Mouse (Mus musculus): ENCODE results near the gene Lmnb2. TPM values are rescaled to one million over a fixed set of nuclear protein-coding genes. Genes with fewer than 3 reads are reported as not detected.

Lmnb2 gene
- polyA plus RNA-seq, 1 experiment from 2014 or later: 59.3 TPM

GRCm38 (mm10) chr10:80881301-80881700 lies 36.7 kb downstream of the Lmnb2 start:
- WGBS: 28% methylated on average over 10 of the region's 10 CpGs
- H3K4me2 ChIP-seq: no peak overlapping the region
- ATAC-seq (replicated peaks; ENCODE audit: low FRiP score): no peak
- no peak overlapping the region for H3K4me3 ChIP-seq (replicated peaks)
- no peak overlapping the region for H3K27ac ChIP-seq
- H3K9me3 ChIP-seq (replicated peaks): no peaks in the 10 kb centered on the region
- H3K27me3 ChIP-seq: no peaks in the 10 kb centered on the region; the same call in 1 of the 2 replicates
- peaks cover 5% of the 10 kb centered on the region; the same call in 1 of the 2 replicates for H3K4me1 ChIP-seq
- no peak overlapping the region for H3K9ac ChIP-seq
- H3K36me3 ChIP-seq: no peaks in the 10 kb centered on the region

GRCm38 (mm10) chr10:80880901-80881300 lies 37.1 kb downstream of the Lmnb2 start:
- no peak for ATAC-seq (replicated peaks; ENCODE audit: low FRiP score)
- Histone ChIP-seq H3K4me1 (peaks cover 7% of the 10 kb centered on the region; the same call in 1 of the 2 replicates), H3K9ac (no peak overlapping the region), H3K36me3 (no peaks in the 10 kb centered on the region), H3K9me3 (replicated peaks) (no peaks in the 10 kb centered on the region), H3K4me3 (replicated peaks) (no peak overlapping the region), H3K4me2 (no peak overlapping the region), H3K27me3 (no peaks in the 10 kb centered on the region; the same call in 1 of the 2 replicates), H3K27ac (no peak overlapping the region)
- 71% methylated on average over 2 of the region's 2 CpGs for WGBS

GRCm38 (mm10) chr10:80880131-80880641 lies 37.9 kb downstream of the Lmnb2 start:
- no peak overlapping the region for H3K4me3 ChIP-seq (replicated peaks)
- 0 out of 2 replicates have a peak, but pooled peaks have one; percentile 43 for ATAC-seq (replicated peaks; ENCODE audit: low FRiP score)
- no peak overlapping the region for H3K9ac ChIP-seq
- 17% methylated on average over 5 of the region's 5 CpGs for WGBS
- H3K27me3 ChIP-seq: no peaks in the 10 kb centered on the region
- H3K36me3 ChIP-seq: no peaks in the 10 kb centered on the region
- H3K27ac ChIP-seq: no peak overlapping the region
- no peak overlapping the region for H3K4me2 ChIP-seq
- H3K4me1 ChIP-seq: peaks cover 7% of the 10 kb centered on the region; the same call in 1 of the 2 replicates
- no peaks in the 10 kb centered on the region for H3K9me3 ChIP-seq (replicated peaks)

GRCm38 (mm10) chr10:80876594-80876993 lies 41.5 kb downstream of the Lmnb2 start:
- Histone ChIP-seq H3K27ac (no peak overlapping the region), H3K9ac (no peak overlapping the region), H3K27me3 (no peaks in the 10 kb centered on the region; the same call in none of the 2 replicates), H3K9me3 (replicated peaks) (no peaks in the 10 kb centered on the region), H3K4me2 (no peak overlapping the region), H3K4me1 (peaks cover 8% of the 10 kb centered on the region; the same call in 1 of the 2 replicates), H3K36me3 (no peaks in the 10 kb centered on the region), H3K4me3 (replicated peaks) (no peak overlapping the region)
- no peak for ATAC-seq (replicated peaks; ENCODE audit: low FRiP score)
- WGBS: 15% methylated on average over 3 of the region's 3 CpGs

- H3K36me3 ChIP-seq: no peaks in the 10 kb centered on the region
- H3K27me3 ChIP-seq: no peaks in the 10 kb centered on the region; the same call in none of the 2 replicates
- H3K4me3 ChIP-seq (replicated peaks): no peak overlapping the region
- 0 out of 2 replicates have a peak, but pooled peaks have one; percentile 31 for ATAC-seq (replicated peaks; ENCODE audit: low FRiP score)
- H3K9ac ChIP-seq: no peak overlapping the region
- H3K4me2 ChIP-seq: no peak overlapping the region
- H3K27ac ChIP-seq: no peak overlapping the region
- 30% methylated on average over 5 of the region's 5 CpGs for WGBS
- no peaks in the 10 kb centered on the region for H3K9me3 ChIP-seq (replicated peaks)
- H3K4me1 ChIP-seq: peaks cover 10% of the 10 kb centered on the region; the same call in 1 of the 2 replicates
Observed at GRCm38 (mm10) chr10:80876028-80876427, 42.0 kb downstream of the Lmnb2 start.

GRCm38 (mm10) chr10:80874035-80874434 lies 44.0 kb downstream of the Lmnb2 start:
- ATAC-seq (replicated peaks; ENCODE audit: low FRiP score): no peak

GRCm38 (mm10) chr10:80871581-80871980 lies 46.5 kb downstream of the Lmnb2 start, which contains the start of gene Tmprss9:
TSS of gene Tmprss9 (plus strand) at chr10:80871848.
- no peak within 1 kb of the TSS for H3K9ac ChIP-seq
- no peak within 1 kb of the TSS for H3K27ac ChIP-seq
- ATAC-seq (replicated peaks; ENCODE audit: low FRiP score): no peak; the same call in 1 of the 2 replicates
- no peaks in the 10 kb centered on the region for H3K9me3 ChIP-seq (replicated peaks)
- no peak within 1 kb of the TSS for H3K4me2 ChIP-seq
- WGBS: 22% methylated on average over 9 of the region's 9 CpGs
- no peaks in the 10 kb centered on the region; the same call in none of the 2 replicates for H3K27me3 ChIP-seq
- peaks cover 8% of the 10 kb centered on the region; the same call in 1 of the 2 replicates for H3K4me1 ChIP-seq
- H3K36me3 ChIP-seq: peaks cover 20% of the 10 kb centered on the region
- no peak within 1 kb of the TSS for H3K4me3 ChIP-seq (replicated peaks)

More at GRCm38 (mm10) chr10:80874035-80874434, 44.0 kb downstream of the Lmnb2 start:
- Histone ChIP-seq H3K4me2 (no peak overlapping the region), H3K36me3 (no peaks in the 10 kb centered on the region), H3K4me3 (replicated peaks) (no peak overlapping the region), H3K27ac (no peak overlapping the region), H3K9me3 (replicated peaks) (no peaks in the 10 kb centered on the region), H3K9ac (no peak overlapping the region), H3K27me3 (no peaks in the 10 kb centered on the region; the same call in none of the 2 replicates), H3K4me1 (peaks cover 10% of the 10 kb centered on the region; the same call in 1 of the 2 replicates)
- WGBS: 77% methylated on average over 9 of the region's 9 CpGs

- Histone ChIP-seq H3K27ac (no peak overlapping the region), H3K4me2 (no peak overlapping the region), H3K36me3 (peaks cover 26% of the 10 kb centered on the region), H3K9ac (no peak overlapping the region), H3K9me3 (replicated peaks) (no peaks in the 10 kb centered on the region), H3K4me1 (0 out of 2 replicates have a peak, but pooled peaks cover 3% of the 10 kb centered on the region), H3K4me3 (replicated peaks) (no peak overlapping the region), H3K27me3 (no peaks in the 10 kb centered on the region; the same call in none of the 2 replicates)
- no peak for ATAC-seq (replicated peaks; ENCODE audit: low FRiP score)
- 81% methylated on average over 4 of the region's 6 CpGs for WGBS
Observed at GRCm38 (mm10) chr10:80870993-80871392, 47.1 kb downstream of the Lmnb2 start.

- H3K36me3 ChIP-seq: peaks cover 75% of the 10 kb centered on the region
- H3K27ac ChIP-seq: no peak overlapping the region
- WGBS: 94% methylated on average over 16 of the region's 16 CpGs
- no peak for ATAC-seq (replicated peaks; ENCODE audit: low FRiP score)
- no peaks in the 10 kb centered on the region for H3K9me3 ChIP-seq (replicated peaks)
- H3K27me3 ChIP-seq: no peaks in the 10 kb centered on the region
- H3K4me1 ChIP-seq: no peaks in the 10 kb centered on the region
- no peak overlapping the region for H3K4me2 ChIP-seq
- H3K4me3 ChIP-seq (replicated peaks): no peak overlapping the region
- no peak overlapping the region for H3K9ac ChIP-seq
Observed at GRCm38 (mm10) chr10:80864446-80864845, 53.6 kb downstream of the Lmnb2 start.

GRCm38 (mm10) chr10:80862305-80862704 lies 55.7 kb downstream of the Lmnb2 start:
- Histone ChIP-seq H3K36me3 (peaks cover 62% of the 10 kb centered on the region), H3K27ac (no peak overlapping the region), H3K4me2 (no peak overlapping the region), H3K9ac (no peak overlapping the region), H3K4me1 (peaks cover 7% of the 10 kb centered on the region; the same call in 1 of the 2 replicates), H3K9me3 (replicated peaks) (no peaks in the 10 kb centered on the region), H3K27me3 (no peaks in the 10 kb centered on the region), H3K4me3 (replicated peaks) (no peak overlapping the region)
- ATAC-seq (replicated peaks; ENCODE audit: low FRiP score): no peak
- WGBS: 95% methylated on average over 5 of the region's 5 CpGs

GRCm38 (mm10) chr10:80858350-80858935 lies 59.6 kb downstream of the Lmnb2 start:
- no peak; the same call in 1 of the 2 replicates for ATAC-seq (replicated peaks; ENCODE audit: low FRiP score)
- no peaks in the 10 kb centered on the region for H3K27me3 ChIP-seq
- H3K36me3 ChIP-seq: peaks cover 26% of the 10 kb centered on the region
- no peak overlapping the region for H3K4me2 ChIP-seq
- H3K27ac ChIP-seq: no peak overlapping the region
- no peaks in the 10 kb centered on the region for H3K9me3 ChIP-seq (replicated peaks)
- peaks cover 37% of the 10 kb centered on the region for H3K4me1 ChIP-seq
- WGBS: 73% methylated on average over 7 of the region's 7 CpGs
- no peak overlapping the region for H3K9ac ChIP-seq
- no peak overlapping the region for H3K4me3 ChIP-seq (replicated peaks)

- Histone ChIP-seq H3K4me1 (peaks cover 39% of the 10 kb centered on the region), H3K27ac (no peak overlapping the region), H3K27me3 (no peaks in the 10 kb centered on the region), H3K4me2 (no peak overlapping the region), H3K36me3 (peaks cover 26% of the 10 kb centered on the region), H3K9me3 (replicated peaks) (no peaks in the 10 kb centered on the region), H3K4me3 (replicated peaks) (no peak overlapping the region), H3K9ac (0 out of 2 replicates have a peak overlapping the region, but pooled peaks have one; percentile 10)
- 72% methylated on average over 3 of the region's 3 CpGs for WGBS
- ATAC-seq (replicated peaks; ENCODE audit: low FRiP score): no peak
Observed at GRCm38 (mm10) chr10:80857848-80858247, 60.2 kb downstream of the Lmnb2 start.

Measured in kidney, embryonic 15.5 days (tissue).